20 mouse cellular contexts compared by ENCODE assay signal in the genomic region with DNA sequence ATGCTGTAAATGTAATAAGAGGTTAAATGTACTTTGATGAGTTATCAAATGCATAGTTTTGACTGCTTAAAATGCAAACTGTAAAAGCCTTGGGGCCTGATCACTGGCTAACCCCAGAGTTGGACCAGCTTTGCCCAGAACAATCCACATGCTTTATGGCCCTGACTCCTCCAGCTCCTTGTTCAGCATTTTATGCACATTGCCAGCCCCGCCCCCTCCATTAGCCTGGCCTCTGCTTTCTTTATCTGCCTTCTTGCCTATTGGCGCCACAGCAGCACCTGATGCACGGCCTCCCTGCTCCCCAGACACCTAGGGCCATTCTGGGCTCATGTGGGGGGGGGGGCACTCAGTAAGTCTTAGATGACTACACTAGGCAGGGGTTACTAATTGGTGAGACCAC. TPM values are rescaled to one million over a fixed set of nuclear protein-coding genes. Genes with fewer than 3 reads are reported as not detected.
A peak's percentile ranks its signal among the peaks of the same experiment; 100 is the strongest.
DNase-seq lines count a peak whose midpoint lies in the region; ATAC-seq lines count a peak whose summit lies in the region.
"Had no signal": no experiment of that assay in that cellular context is flagged by ENCODE, and none has a peak within 500 bp of the region (broad histone marks: within the 10 kb centered on the region; RNA-seq: fewer than 3 reads in every experiment).

No protein-coding gene starts in this region.

- no peak overlapping the region for H3K4me3 ChIP-seq in kidney, embryonic 16.5 days (ENCODE audit: low read length)
- no peak overlapping the region for H3K4me3 ChIP-seq in liver, embryonic 15.5 days (replicated peaks)
- H3K4me3 ChIP-seq: forebrain, embryonic 13.5 days; heart, embryonic 10.5 days; hindbrain, embryonic 10.5 days; layer of hippocampus, adult 2 months; limb, embryonic 10.5 days; midbrain, embryonic 12.5 days had no signal

- H3K27ac ChIP-seq in kidney, embryonic 16.5 days (ENCODE audit: low read length) = no peak overlapping the region
- no peak overlapping the region for H3K27ac ChIP-seq in liver, embryonic 15.5 days (replicated peaks)
- H3K27ac ChIP-seq: forebrain, embryonic 13.5 days; heart, embryonic 10.5 days; hindbrain, embryonic 10.5 days; layer of hippocampus, adult 2 months; limb, embryonic 10.5 days; midbrain, embryonic 12.5 days had no signal

- H3K9me3 ChIP-seq in kidney, embryonic 16.5 days (ENCODE audit: low read length) = no peaks in the 10 kb centered on the region
- H3K9me3 ChIP-seq in liver, embryonic 15.5 days (replicated peaks) = no peaks in the 10 kb centered on the region
- H3K9me3 ChIP-seq: forebrain, embryonic 13.5 days; heart, embryonic 10.5 days; hindbrain, embryonic 10.5 days; limb, embryonic 10.5 days; midbrain, embryonic 12.5 days had no signal

- WGBS in kidney, embryonic 16.5 days = 39% methylated on average over 3 of the region's 3 CpGs
- WGBS in liver, embryonic 15.5 days (ENCODE audit: insufficient replicate concordance) = 33% methylated on average over 3 of the region's 3 CpGs

- DNase-seq in ZHBTc4 (ENCODE audit: low read depth, low spot score) = peak; percentile 65
- DNase-seq in spleen, postnatal 10 days (ENCODE audit: low spot score in 2 of 2) = no peak
- DNase-seq in heart, postnatal 14 days = no peak
- no peak for DNase-seq in testis, postnatal 14 days (ENCODE audit: low spot score)
- DNase-seq in left cerebral cortex, postnatal 36 days (ENCODE audit: low spot score in 2 of 2) = no peak
- DNase-seq: adrenal gland, postnatal 14 days; cerebellum, adult 11 months; retina, postnatal 1 day; spleen, adult 18-20 months; thymus, adult 2 months had no signal

- intact Hi-C loops in heart, postnatal 14 days (cut with DNase I) = loop anchor here (10.0 kb wide), 1 partner anchor 221 kb away; no protein-coding TSS in a partner anchor
- intact Hi-C loops in left cerebral cortex, postnatal 36 days (cut with DNase I) = no loop called here

- no peaks in the 10 kb centered on the region for H3K4me1 ChIP-seq in kidney, embryonic 16.5 days (ENCODE audit: insufficient read depth, low read length)
- peaks cover 15% of the 10 kb centered on the region for H3K4me1 ChIP-seq in liver, embryonic 15.5 days (replicated peaks)
- H3K4me1 ChIP-seq: forebrain, embryonic 13.5 days; limb, embryonic 10.5 days; midbrain, embryonic 12.5 days had no signal

- H3K9ac ChIP-seq in kidney, embryonic 16.5 days (replicated peaks; ENCODE audit: low read length) = no peak overlapping the region
- no peak overlapping the region for H3K9ac ChIP-seq in liver, embryonic 15.5 days
- H3K9ac ChIP-seq: forebrain, embryonic 13.5 days; midbrain, embryonic 12.5 days had no signal

- H3K27me3 ChIP-seq in kidney, embryonic 16.5 days (ENCODE audit: insufficient read depth, low read length) = no peaks in the 10 kb centered on the region
- H3K27me3 ChIP-seq in liver, embryonic 15.5 days = no peaks in the 10 kb centered on the region
- H3K27me3 ChIP-seq: midbrain, embryonic 12.5 days had no signal

- no peak overlapping the region for H3K4me2 ChIP-seq in kidney, embryonic 16.5 days (replicated peaks; ENCODE audit: low read depth, low read length)
- no peak overlapping the region for H3K4me2 ChIP-seq in liver, embryonic 15.5 days
- H3K4me2 ChIP-seq: forebrain, embryonic 13.5 days; midbrain, embryonic 12.5 days had no signal

- no peaks in the 10 kb centered on the region for H3K36me3 ChIP-seq in kidney, embryonic 16.5 days (ENCODE audit: insufficient read depth, low read length)
- H3K36me3 ChIP-seq in liver, embryonic 15.5 days (replicated peaks) = no peaks in the 10 kb centered on the region
- H3K36me3 ChIP-seq: heart, embryonic 10.5 days; hindbrain, embryonic 10.5 days; limb, embryonic 10.5 days; midbrain, embryonic 12.5 days had no signal

- 0 out of 2 replicates have a peak, but pooled peaks have one; percentile 38 for ATAC-seq in erythroblast, adult 5-6 weeks (replicated peaks; ENCODE audit: low FRiP score, poor library complexity, severe bottlenecking)
- 0 out of 2 replicates have a peak, but pooled peaks have one; percentile 42 for ATAC-seq in kidney, embryonic 16.5 days (ENCODE audit: low FRiP score, low TSS enrichment)
- peak; percentile 49; the same call in 1 of the 2 replicates for ATAC-seq in liver, embryonic 15.5 days (ENCODE audit: insufficient read depth)
- ATAC-seq: forebrain, embryonic 13.5 days had no signal

RNA-seq across cellular contexts. Expression of a gene that starts 17.8 kb away (rescaled TPM):
- 0.42 TPM in 1 of 2 replicates, not detected in the other for total RNA-seq in erythroblast, adult 5-6 weeks (2015; ENCODE audit: low replicate concordance)
- total RNA-seq in erythroblast, adult 5-6 weeks (2017; ENCODE audit: low replicate concordance) = 1.2 and 4.2 TPM in 2 replicates
- 0.40 and 0.78 TPM in 2 replicates for polyA plus RNA-seq in kidney, embryonic 16.5 days (2015; fragmentation: Nextera tagmentation; extraction: Ambion mirVana)
- polyA plus RNA-seq in liver, embryonic 15.5 days (2015; fragmentation: Nextera tagmentation; extraction: Ambion mirVana) = 0.18 and 0.36 TPM in 2 replicates
- total RNA-seq in heart, postnatal 14 days (2021) = 1 to 10 TPM in 1 of 2 experiments, under 1 TPM in 1; 1.00 to 1.8 TPM
- 10 to 100 TPM; 15.8 to 26.5 TPM for total RNA-seq in left cerebral cortex, postnatal 36 days (2021)
- polyA plus RNA-seq: embryonic facial prominence, embryonic 11.5 days had no signal
